Mouse (Mus musculus): ENCODE results near the gene Nop58. TPM values are rescaled to one million over a fixed set of nuclear protein-coding genes. Genes with fewer than 3 reads are reported as not detected.
A peak's percentile ranks its signal among the peaks of the same experiment; 100 is the strongest.
"Not testable (repeated sequence)": the region's sequence is repeated elsewhere in the genome, so short reads cannot be mapped to it uniquely, and the experiment has no call there.

Nop58 gene
- 262 and 267 TPM in 2 replicates for polyA plus RNA-seq (2015; fragmentation: Nextera tagmentation; extraction: Ambion mirVana)

- Histone ChIP-seq H3K27me3 (0 out of 2 replicates have a peak, but pooled peaks cover 6% of the 10 kb centered on the region), H3K4me3 (peak within 1 kb of the TSS; percentile 77), H3K4me2 (replicated peaks) (peak within 1 kb of the TSS; percentile 94), H3K9ac (peak within 1 kb of the TSS; percentile 88), H3K9me3 (no peaks in the 10 kb centered on the region), H3K27ac (peak within 1 kb of the TSS; percentile 89), H3K4me1 (peaks cover 21% of the 10 kb centered on the region), H3K36me3 (peaks cover 8% of the 10 kb centered on the region)
- WGBS: under 1% methylated on average over 49 of the region's 49 CpGs
- ATAC-seq (ENCODE audit: low FRiP score, low read depth): peak; percentile 97
Observed at GRCm38 (mm10) chr1:59684819-59685755, at the start of gene Nop58. Gene Nop58, plus strand, starts transcription at chr1:59684971.

GRCm38 (mm10) chr1:59636349-59636748, 48.4 kb upstream of the Nop58 start:
- ATAC-seq (ENCODE audit: low FRiP score, low read depth): no peak
- Histone ChIP-seq H3K4me2 (replicated peaks) (no peak overlapping the region), H3K9ac (no peak overlapping the region), H3K4me1 (peaks cover 14% of the 10 kb centered on the region), H3K36me3 (peaks cover 13% of the 10 kb centered on the region), H3K4me3 (no peak overlapping the region), H3K27me3 (no peaks in the 10 kb centered on the region), H3K27ac (no peak overlapping the region), H3K9me3 (no peaks in the 10 kb centered on the region)
- WGBS: 75% methylated on average over 1 of the region's 1 CpGs

DNA sequence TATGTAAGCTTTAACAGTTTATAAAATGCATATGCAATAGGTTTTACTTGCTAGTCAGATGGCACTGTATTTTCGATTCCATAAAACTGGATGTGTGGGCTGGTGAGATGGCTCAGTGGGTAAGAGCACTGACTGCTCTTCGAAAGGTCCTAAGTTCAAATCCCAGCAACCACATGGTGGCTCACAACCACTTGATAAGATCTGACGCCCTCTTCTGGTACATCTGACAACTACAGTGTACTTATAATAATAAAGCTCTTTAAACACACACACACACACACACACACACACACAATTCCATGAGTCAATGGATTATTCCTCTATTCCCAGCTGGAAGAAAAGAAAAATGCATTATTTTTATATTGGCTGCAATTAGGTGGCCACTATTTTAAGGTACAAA, 46.4 kb upstream of the Nop58 start:
- Histone ChIP-seq H3K27me3 (no peaks in the 10 kb centered on the region), H3K36me3 (peaks cover 25% of the 10 kb centered on the region), H3K27ac (no peak overlapping the region), H3K9me3 (no peaks in the 10 kb centered on the region), H3K4me1 (peaks cover 9% of the 10 kb centered on the region), H3K4me2 (replicated peaks) (no peak overlapping the region), H3K4me3 (no peak overlapping the region), H3K9ac (no peak overlapping the region)
- no peak for ATAC-seq (ENCODE audit: low FRiP score, low read depth)
- WGBS: 78% methylated on average over 3 of the region's 3 CpGs

GRCm38 (mm10) chr1:59642488-59642887, 42.3 kb upstream of the Nop58 start:
- Histone ChIP-seq H3K9ac (no peak overlapping the region), H3K27ac (no peak overlapping the region), H3K4me1 (no peaks in the 10 kb centered on the region), H3K27me3 (no peaks in the 10 kb centered on the region), H3K9me3 (no peaks in the 10 kb centered on the region), H3K4me3 (no peak overlapping the region), H3K4me2 (replicated peaks) (no peak overlapping the region), H3K36me3 (peaks cover 41% of the 10 kb centered on the region)
- ATAC-seq (ENCODE audit: low FRiP score, low read depth): no peak
- 89% methylated on average over 1 of the region's 1 CpGs for WGBS

DNA sequence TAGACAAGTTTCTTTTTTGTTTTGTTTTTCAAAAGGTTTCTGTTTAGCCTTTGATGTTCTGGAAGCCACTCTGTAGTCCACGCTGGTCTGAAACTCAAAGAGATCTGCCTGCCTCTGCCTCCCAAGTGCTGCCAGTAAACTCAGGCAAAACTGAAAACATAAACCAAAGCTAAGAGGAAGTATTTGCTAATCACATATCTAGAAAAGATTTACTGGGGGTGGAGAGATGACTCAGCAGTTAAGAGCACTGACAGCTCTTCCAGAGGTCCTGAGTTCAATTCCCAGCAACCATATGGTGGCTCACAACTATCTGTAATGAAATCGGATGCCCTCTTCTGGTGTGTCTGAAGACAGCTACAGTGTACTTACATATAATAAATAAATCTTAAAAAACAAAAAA, 38.3 kb upstream of the Nop58 start:
- not testable (repeated sequence) for H3K4me2 ChIP-seq (replicated peaks); ATAC-seq (ENCODE audit: low FRiP score, low read depth); H3K9ac ChIP-seq; H3K9me3 ChIP-seq; H3K4me3 ChIP-seq; H3K27ac ChIP-seq; H3K4me1 ChIP-seq; H3K27me3 ChIP-seq
- H3K36me3 ChIP-seq: peaks cover 48% of the 10 kb centered on the region
- 91% methylated on average over 2 of the region's 2 CpGs for WGBS

GRCm38 (mm10) chr1:59651201-59651819, 33.5 kb upstream of the Nop58 start:
- ATAC-seq (ENCODE audit: low FRiP score, low read depth): no peak
- no peaks in the 10 kb centered on the region for H3K4me1 ChIP-seq
- 99% methylated on average over 3 of the region's 3 CpGs for WGBS

DNA sequence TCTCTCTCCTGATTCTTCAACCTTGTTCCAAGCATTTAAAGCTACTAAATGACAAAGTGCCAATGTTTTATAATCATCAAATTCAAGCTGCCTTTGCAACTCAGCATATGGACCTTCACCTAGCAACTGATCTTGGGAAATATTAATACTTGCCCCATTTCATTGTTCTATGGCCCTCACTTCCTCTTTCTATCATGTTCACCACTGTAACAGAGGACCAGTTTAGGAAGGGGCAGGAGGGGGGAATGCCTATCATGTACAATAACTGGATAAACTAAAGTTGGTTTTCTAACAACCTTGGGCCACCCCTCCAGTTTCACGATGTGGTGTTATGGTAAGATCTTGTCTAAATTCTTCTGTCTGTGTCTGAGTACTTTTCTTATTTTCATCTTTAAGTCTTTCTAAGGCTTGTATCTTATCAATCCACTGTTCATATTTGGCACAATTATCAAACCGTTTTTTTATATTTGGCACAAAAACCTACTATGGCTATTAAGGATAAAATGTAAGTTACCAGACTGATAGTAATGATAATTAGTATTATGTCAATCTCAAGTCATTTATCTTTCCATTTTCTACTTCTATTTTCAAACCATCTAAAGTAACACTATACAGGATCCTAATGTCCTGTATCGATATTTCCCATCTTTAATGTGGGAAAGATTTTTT, 31.4 kb upstream of the Nop58 start:
- no peak overlapping the region for H3K4me2 ChIP-seq (replicated peaks)
- H3K4me3 ChIP-seq: no peak overlapping the region
- H3K9me3 ChIP-seq: no peaks in the 10 kb centered on the region
- 95% methylated on average over 3 of the region's 3 CpGs for WGBS
- ATAC-seq (ENCODE audit: low FRiP score, low read depth): no peak
- H3K36me3 ChIP-seq: peaks cover 39% of the 10 kb centered on the region
- H3K27me3 ChIP-seq: no peaks in the 10 kb centered on the region
- H3K9ac ChIP-seq: no peak overlapping the region
- H3K27ac ChIP-seq: no peak overlapping the region
- H3K4me1 ChIP-seq: no peaks in the 10 kb centered on the region

More at GRCm38 (mm10) chr1:59651201-59651819, 33.5 kb upstream of the Nop58 start:
- Histone ChIP-seq H3K27me3 (no peaks in the 10 kb centered on the region), H3K36me3 (peaks cover 56% of the 10 kb centered on the region), H3K9me3 (no peaks in the 10 kb centered on the region), H3K27ac (no peak overlapping the region), H3K4me3 (no peak overlapping the region), H3K4me2 (replicated peaks) (no peak overlapping the region), H3K9ac (no peak overlapping the region)

- Histone ChIP-seq H3K36me3 (peaks cover 30% of the 10 kb centered on the region), H3K4me1 (no peaks in the 10 kb centered on the region), H3K27me3 (no peaks in the 10 kb centered on the region), H3K9ac (no peak overlapping the region), H3K27ac (no peak overlapping the region), H3K9me3 (no peaks in the 10 kb centered on the region), H3K4me2 (replicated peaks) (no peak overlapping the region), H3K4me3 (no peak overlapping the region)
- 93% methylated on average over 7 of the region's 7 CpGs for WGBS
- ATAC-seq (ENCODE audit: low FRiP score, low read depth): no peak
Observed at GRCm38 (mm10) chr1:59656244-59657171, 28.3 kb upstream of the Nop58 start.

GRCm38 (mm10) chr1:59663456-59664135, 21.2 kb upstream of the Nop58 start:
- Histone ChIP-seq H3K36me3 (peaks cover 7% of the 10 kb centered on the region; the same call in 1 of the 2 replicates), H3K9ac (no peak overlapping the region), H3K4me1 (peaks cover 9% of the 10 kb centered on the region), H3K27me3 (no peaks in the 10 kb centered on the region), H3K4me3 (no peak overlapping the region), H3K27ac (no peak overlapping the region), H3K9me3 (no peaks in the 10 kb centered on the region), H3K4me2 (replicated peaks) (no peak overlapping the region)
- WGBS: 87% methylated on average over 3 of the region's 3 CpGs
- ATAC-seq (ENCODE audit: low FRiP score, low read depth): no peak

- 81% methylated on average over 2 of the region's 2 CpGs for WGBS
- Histone ChIP-seq H3K27me3 (no peaks in the 10 kb centered on the region), H3K9ac (peak overlapping the region; percentile 54; the same call in 1 of the 2 replicates), H3K4me1 (peaks cover 26% of the 10 kb centered on the region), H3K4me3 (peak overlapping the region; percentile 99), H3K27ac (no peak overlapping the region), H3K4me2 (replicated peaks) (peak overlapping the region; percentile 85), H3K36me3 (peaks cover 2% of the 10 kb centered on the region; the same call in 1 of the 2 replicates), H3K9me3 (no peaks in the 10 kb centered on the region)
- no peak for ATAC-seq (ENCODE audit: low FRiP score, low read depth)
Observed at GRCm38 (mm10) chr1:59668871-59669270, 15.9 kb upstream of the Nop58 start.

Data from limb, embryonic 13.5 days (tissue).